Mouse (Mus musculus): ENCODE results near the gene Plk2. TPM values are rescaled to one million over a fixed set of nuclear protein-coding genes. Genes with fewer than 3 reads are reported as not detected.
"Not testable (repeated sequence)": the region's sequence is repeated elsewhere in the genome, so short reads cannot be mapped to it uniquely, and the experiment has no call there.

Plk2 gene
- total RNA-seq (2018; cell fraction: chromatin; rRNA removed) = 1,000 to 10,000 TPM in 4 of 26 experiments, 100 to 1,000 TPM in 22; 123 to 1,313 (median 457) TPM
- total RNA-seq (2018; cell fraction: cytosol; rRNA removed) = 100 to 1,000 TPM in 22 of 26 experiments, 10 to 100 TPM in 4; 62.1 to 745 (median 227) TPM
- total RNA-seq (2018; cell fraction: nucleus; rRNA removed) = 1,000 to 10,000 TPM in 6 of 26 experiments, 100 to 1,000 TPM in 19, 10 to 100 TPM in 1; 98.2 to 1,286 (median 725) TPM
- 68.1 to 155 TPM (median 84.4 TPM) in 3 replicates for polyA plus RNA-seq (2018)

- H3K4me3 ChIP-seq (ENCODE audit: inconsistent target) = peak within 1 kb of the TSS; percentile 69
- H3K79me2 ChIP-seq (ENCODE audit: inconsistent target) = peaks cover 29% of the 10 kb centered on the region
- WGBS (ENCODE audit: missing documents) = under 1% methylated on average over 68 of the region's 71 CpGs
- peak within 1 kb of the TSS; percentile 63 for H3K27ac ChIP-seq
- peaks cover 26% of the 10 kb centered on the region for H3K36me3 ChIP-seq (ENCODE audit: inconsistent target)
These were observed at the start of gene Plk2 for GRCm38 (mm10) chr13:110394291-110395178. Plk2 (plus strand) TSS chr13:110395046.

GRCm38 (mm10) chr13:110346707-110347106 lies 48.1 kb upstream of the Plk2 start:
- Histone ChIP-seq H3K27ac (no peak overlapping the region), H3K79me2 (ENCODE audit: inconsistent target) (no peaks in the 10 kb centered on the region), H3K36me3 (ENCODE audit: inconsistent target) (no peaks in the 10 kb centered on the region), H3K4me3 (ENCODE audit: inconsistent target) (no peak overlapping the region)
- 32% methylated on average over 7 of the region's 7 CpGs for WGBS (ENCODE audit: missing documents)

- 93% methylated on average over 6 of the region's 6 CpGs for WGBS (ENCODE audit: missing documents)
- no peak overlapping the region for H3K27ac ChIP-seq
- H3K79me2 ChIP-seq (ENCODE audit: inconsistent target) = peaks cover 10% of the 10 kb centered on the region
- H3K4me3 ChIP-seq (ENCODE audit: inconsistent target) = no peak overlapping the region
- 0 out of 2 replicates have a peak, but pooled peaks cover 4% of the 10 kb centered on the region for H3K36me3 ChIP-seq (ENCODE audit: inconsistent target)
These were observed 43.8 kb upstream of the Plk2 start for GRCm38 (mm10) chr13:110351051-110351450.

GRCm38 (mm10) chr13:110356941-110357340 lies 37.9 kb upstream of the Plk2 start, which contains the start of gene Gapt:
Gapt (minus strand) TSS chr13:110357199.
- Histone ChIP-seq H3K27ac (peak within 1 kb of the TSS; percentile 17), H3K36me3 (ENCODE audit: inconsistent target) (0 out of 2 replicates have a peak, but pooled peaks cover 4% of the 10 kb centered on the region), H3K4me3 (ENCODE audit: inconsistent target) (peak within 1 kb of the TSS; percentile 34), H3K79me2 (ENCODE audit: inconsistent target) (peaks cover 16% of the 10 kb centered on the region)
- WGBS (ENCODE audit: missing documents) = 0% methylated on average over 2 of the region's 2 CpGs

GRCm38 (mm10) chr13:110363722-110364121 lies 31.1 kb upstream of the Plk2 start:
- Histone ChIP-seq H3K79me2 (ENCODE audit: inconsistent target) (no peaks in the 10 kb centered on the region), H3K27ac (no peak overlapping the region), H3K4me3 (ENCODE audit: inconsistent target) (no peak overlapping the region), H3K36me3 (ENCODE audit: inconsistent target) (no peaks in the 10 kb centered on the region)
- WGBS (ENCODE audit: missing documents) = 0% methylated on average over 6 of the region's 6 CpGs

- WGBS (ENCODE audit: missing documents) = 76% methylated on average over 3 of the region's 3 CpGs
- H3K4me3 ChIP-seq (ENCODE audit: inconsistent target) = no peak overlapping the region
- no peak overlapping the region for H3K27ac ChIP-seq
- H3K36me3 ChIP-seq (ENCODE audit: inconsistent target) = no peaks in the 10 kb centered on the region
- no peaks in the 10 kb centered on the region for H3K79me2 ChIP-seq (ENCODE audit: inconsistent target)
These were observed 28.4 kb upstream of the Plk2 start for GRCm38 (mm10) chr13:110366477-110366876.

- Histone ChIP-seq H3K36me3 (ENCODE audit: inconsistent target) (no peaks in the 10 kb centered on the region), H3K27ac (no peak overlapping the region), H3K79me2 (ENCODE audit: inconsistent target) (no peaks in the 10 kb centered on the region), H3K4me3 (ENCODE audit: inconsistent target) (no peak overlapping the region)
- 91% methylated on average over 3 of the region's 3 CpGs for WGBS (ENCODE audit: missing documents)
These were observed 26.8 kb upstream of the Plk2 start for GRCm38 (mm10) chr13:110367961-110368555.

GRCm38 (mm10) chr13:110368556-110369040 lies 26.2 kb upstream of the Plk2 start:
- H3K79me2 ChIP-seq (ENCODE audit: inconsistent target); H3K27ac ChIP-seq; H3K4me3 ChIP-seq (ENCODE audit: inconsistent target); H3K36me3 ChIP-seq (ENCODE audit: inconsistent target): not testable (repeated sequence)
- WGBS (ENCODE audit: missing documents) = 31% methylated on average over 6 of the region's 6 CpGs

GRCm38 (mm10) chr13:110369673-110370072 lies 25.2 kb upstream of the Plk2 start:
- H3K79me2 ChIP-seq (ENCODE audit: inconsistent target) = no peaks in the 10 kb centered on the region
- no peak overlapping the region for H3K27ac ChIP-seq
- 92% methylated on average over 1 of the region's 1 CpGs for WGBS (ENCODE audit: missing documents)
- no peaks in the 10 kb centered on the region for H3K36me3 ChIP-seq (ENCODE audit: inconsistent target)
- no peak overlapping the region for H3K4me3 ChIP-seq (ENCODE audit: inconsistent target)

- Histone ChIP-seq H3K36me3 (ENCODE audit: inconsistent target) (no peaks in the 10 kb centered on the region), H3K27ac (no peak overlapping the region), H3K4me3 (ENCODE audit: inconsistent target) (no peak overlapping the region), H3K79me2 (ENCODE audit: inconsistent target) (no peaks in the 10 kb centered on the region)
- WGBS (ENCODE audit: missing documents) = 26% methylated on average over 5 of the region's 5 CpGs
These were observed 12.4 kb upstream of the Plk2 start for GRCm38 (mm10) chr13:110382447-110382901.

- H3K79me2 ChIP-seq (ENCODE audit: inconsistent target) = no peaks in the 10 kb centered on the region
- H3K27ac ChIP-seq = no peak overlapping the region
- WGBS (ENCODE audit: missing documents) = 2% methylated on average over 5 of the region's 6 CpGs
- H3K4me3 ChIP-seq (ENCODE audit: inconsistent target) = no peak overlapping the region
- H3K36me3 ChIP-seq (ENCODE audit: inconsistent target) = no peaks in the 10 kb centered on the region
These were observed 10.3 kb upstream of the Plk2 start for GRCm38 (mm10) chr13:110384514-110384913.

GRCm38 (mm10) chr13:110392210-110392609 lies 2.6 kb upstream of the Plk2 start:
- Histone ChIP-seq H3K36me3 (ENCODE audit: inconsistent target) (peaks cover 4% of the 10 kb centered on the region; the same call in 1 of the 2 replicates), H3K27ac (no peak overlapping the region), H3K4me3 (ENCODE audit: inconsistent target) (no peak overlapping the region), H3K79me2 (ENCODE audit: inconsistent target) (peaks cover 23% of the 10 kb centered on the region)
- 24% methylated on average over 5 of the region's 8 CpGs for WGBS (ENCODE audit: missing documents)

GRCm38 (mm10) chr13:110392631-110393030 lies 2.2 kb upstream of the Plk2 start:
- H3K27ac ChIP-seq = no peak overlapping the region
- H3K36me3 ChIP-seq (ENCODE audit: inconsistent target) = peaks cover 8% of the 10 kb centered on the region; the same call in 1 of the 2 replicates
- peaks cover 28% of the 10 kb centered on the region for H3K79me2 ChIP-seq (ENCODE audit: inconsistent target)
- 46% methylated on average over 2 of the region's 3 CpGs for WGBS (ENCODE audit: missing documents)
- no peak overlapping the region for H3K4me3 ChIP-seq (ENCODE audit: inconsistent target)

- H3K27ac ChIP-seq = peak overlapping the region; percentile 63
- peaks cover 29% of the 10 kb centered on the region for H3K79me2 ChIP-seq (ENCODE audit: inconsistent target)
- peaks cover 34% of the 10 kb centered on the region for H3K36me3 ChIP-seq (ENCODE audit: inconsistent target)
- H3K4me3 ChIP-seq (ENCODE audit: inconsistent target) = peak overlapping the region; percentile 69
- 3% methylated on average over 41 of the region's 41 CpGs for WGBS (ENCODE audit: missing documents)
These were observed 441 bp downstream of the Plk2 start for GRCm38 (mm10) chr13:110395179-110395794.

Data from macrophage (primary cell).